Mouse (Mus musculus) monocyte, adult 5-6 weeks (primary cell): ENCODE measurements around the gene Uba7. TPM values are rescaled to one million over a fixed set of nuclear protein-coding genes. Genes with fewer than 3 reads are reported as not detected.

ENCODE experiments used
- ATAC-seq: fragments of 153-309, 156-312 bp; replicated peaks from 2 replicates; pipeline ENCODE4 v1.8.0; 2017; ENCODE audit warnings: mild to moderate bottlenecking; ENCODE audit not compliant: low TSS enrichment, insufficient number of reproducible peaks, severe bottlenecking, poor library complexity, low FRiP score
- total RNA-seq: library from RNA; stranded (forward); fragments of 200-1000, 200-491, 200-594 nt; gene quantifications from 3 replicates; pipeline ENCODE4 v1.2.3, GENCODE M21; 2017

The Uba7 gene
- total RNA-seq, 1 experiment from 2014 or later = 40.1 TPM

DNA sequence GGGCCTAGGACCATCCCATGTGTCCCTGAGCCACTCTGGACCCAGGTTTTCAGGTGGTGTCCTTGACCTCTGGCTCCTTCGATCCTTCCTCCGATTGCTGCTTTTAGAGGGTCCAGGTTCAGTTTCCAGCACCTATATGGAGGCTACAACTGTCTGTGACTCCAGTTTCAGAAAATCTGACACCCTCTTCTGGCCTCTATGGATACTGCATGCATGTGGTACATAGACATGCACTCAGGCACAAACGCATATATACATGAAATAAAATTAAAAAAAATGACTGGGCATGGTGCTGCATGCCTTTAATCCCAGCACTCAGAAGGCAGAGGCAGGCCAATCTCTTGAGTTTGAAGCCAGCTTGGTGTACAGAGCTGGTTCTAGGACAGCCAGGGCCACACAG lies 52.6 kb downstream of the Uba7 start:
- no peak for ATAC-seq

DNA sequence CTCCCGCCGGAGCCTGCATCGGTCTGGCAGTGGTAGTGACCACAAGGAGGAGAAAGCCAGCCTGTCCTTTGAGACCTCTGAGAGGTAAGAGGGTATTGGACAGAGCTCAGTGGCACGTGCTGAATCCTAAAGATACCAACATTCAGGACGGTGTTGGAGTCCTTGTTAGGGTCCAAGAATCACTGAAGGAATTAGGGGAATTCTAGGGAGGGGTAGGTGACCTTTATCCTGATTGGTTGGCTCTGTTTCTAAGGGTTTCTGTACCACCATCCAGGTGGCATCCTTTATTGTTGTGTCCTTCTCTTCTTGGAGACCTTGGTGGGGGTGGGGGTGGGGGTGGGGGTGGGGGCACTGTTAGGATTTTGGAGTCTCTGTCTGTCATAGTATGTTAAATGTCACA lies 56.8 kb downstream of the Uba7 start:
- ATAC-seq = no peak

Other genes with a start within 250 kb of the Uba7 start
- gene Rbm5, start 204.5 kb upstream of the Uba7 start, total RNA-seq = 339 to 489 TPM (median 412 TPM) in 3 replicates
- 166 to 202 TPM (median 177 TPM) in 3 replicates for gene Rbm6, start 102.3 kb upstream of the Uba7 start, total RNA-seq
- 13.0 to 22.8 TPM (median 16.4 TPM) in 3 replicates for gene Mon1a, start 87.4 kb upstream of the Uba7 start, total RNA-seq
- 0.29 to 3.2 TPM (median 1.6 TPM) in 3 replicates for gene Mst1r, start 68.6 kb upstream of the Uba7 start, total RNA-seq
- gene Actl11, start 47.0 kb upstream of the Uba7 start, total RNA-seq = 0.19 TPM in 1 of 3 replicates, not detected in the others
- not detected in 3 replicates for gene Camkv, start 39.8 kb upstream of the Uba7 start, total RNA-seq
- gene Traip, start 25.4 kb upstream of the Uba7 start, total RNA-seq = 1.5 to 1.8 TPM (median 1.6 TPM) in 3 replicates
- not detected in 3 replicates for gene Gm20661, start 7.6 kb downstream of the Uba7 start, total RNA-seq
- 3.7 to 14.4 TPM (median 10.5 TPM) in 3 replicates for gene Inka1, start 10.4 kb downstream of the Uba7 start, total RNA-seq
- gene Cdhr4, start 17.0 kb downstream of the Uba7 start, total RNA-seq = 2.8 TPM in 1 of 3 replicates, not detected in the others
- 1.5 to 2.6 TPM in 2 of 3 replicates, not detected in the other for gene Gm20662, start 20.8 kb downstream of the Uba7 start, total RNA-seq
- 47.0 to 167 TPM (median 102 TPM) in 3 replicates for gene Ip6k1, start 27.0 kb downstream of the Uba7 start, total RNA-seq
- gene Gmppb, start 73.7 kb downstream of the Uba7 start, total RNA-seq = 4.5 to 19.8 TPM (median 15.8 TPM) in 3 replicates
- gene Amigo3, start 77.7 kb downstream of the Uba7 start, total RNA-seq = 2.5 to 3.5 TPM in 2 of 3 replicates, not detected in the other
- gene Mst1, start 104.9 kb downstream of the Uba7 start, total RNA-seq = not detected in 3 replicates
- 21.5 to 53.5 TPM (median 30.5 TPM) in 3 replicates for gene Rnf123, start 107.8 kb downstream of the Uba7 start, total RNA-seq
- 63.3 to 124 TPM (median 97.2 TPM) in 3 replicates for gene Apeh, start 119.1 kb downstream of the Uba7 start, total RNA-seq
- under 0.01 to 1.2 TPM in 2 of 3 replicates, not detected in the other for gene Bsn, start 214.9 kb downstream of the Uba7 start, total RNA-seq